Mouse (Mus musculus): ENCODE results near the gene Shc3.

GRCm38 (mm10) chr13:51404566-51404965 lies 164.7 kb downstream of the Shc3 start:
- TF ChIP-seq CTCF (IDR thresholded peaks at IDR 0.05; ENCODE audit: low read depth) = no peak
- no peak for TF ChIP-seq EP300 (optimal IDR thresholded peaks at IDR 0.05)
